Mouse (Mus musculus): ENCODE data around the gene Tspan14.

Tspan14 gene

DNA sequence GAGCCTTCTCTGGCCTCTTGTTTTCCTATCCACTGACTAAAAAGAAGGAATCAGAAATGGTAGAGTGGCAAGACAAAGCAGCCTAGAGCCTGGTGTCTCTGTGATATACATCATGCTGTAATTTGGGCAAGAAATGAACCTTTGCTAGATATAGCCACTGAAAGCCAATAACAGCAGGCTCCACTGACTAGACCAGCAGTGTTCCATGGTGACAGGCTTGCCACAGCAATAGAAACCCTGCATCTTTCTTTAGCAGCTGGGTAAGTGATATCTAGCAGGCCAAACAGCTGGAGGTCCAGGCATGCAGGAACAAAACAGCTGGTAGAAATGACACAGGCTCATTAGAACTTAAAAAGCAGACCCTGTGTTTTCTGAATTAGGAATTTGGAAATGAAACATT, 92.0 kb downstream of the Tspan14 start:
- no peak for DNase-seq (ENCODE audit: low spot score)

DNA sequence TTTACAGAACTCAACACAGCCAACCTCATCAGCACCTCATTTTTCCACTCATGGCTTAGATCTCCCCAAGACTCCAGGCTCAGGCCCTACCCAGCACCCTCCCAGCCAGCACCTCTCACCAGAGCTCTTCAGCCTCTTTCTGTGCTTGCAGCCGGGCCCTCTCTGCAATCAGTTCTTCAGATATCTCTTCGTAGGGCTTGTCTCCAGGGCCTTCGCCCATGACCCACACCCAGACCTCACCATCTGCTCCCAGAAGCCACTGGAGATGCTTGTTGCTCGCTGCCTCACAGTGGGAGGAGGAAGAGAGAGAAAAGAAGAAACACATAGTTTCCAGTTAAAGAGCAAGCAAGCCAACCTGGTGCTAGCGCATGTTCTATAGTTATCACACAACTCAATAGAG, 92.6 kb downstream of the Tspan14 start:
- no peak for DNase-seq (ENCODE audit: low spot score)

DNA sequence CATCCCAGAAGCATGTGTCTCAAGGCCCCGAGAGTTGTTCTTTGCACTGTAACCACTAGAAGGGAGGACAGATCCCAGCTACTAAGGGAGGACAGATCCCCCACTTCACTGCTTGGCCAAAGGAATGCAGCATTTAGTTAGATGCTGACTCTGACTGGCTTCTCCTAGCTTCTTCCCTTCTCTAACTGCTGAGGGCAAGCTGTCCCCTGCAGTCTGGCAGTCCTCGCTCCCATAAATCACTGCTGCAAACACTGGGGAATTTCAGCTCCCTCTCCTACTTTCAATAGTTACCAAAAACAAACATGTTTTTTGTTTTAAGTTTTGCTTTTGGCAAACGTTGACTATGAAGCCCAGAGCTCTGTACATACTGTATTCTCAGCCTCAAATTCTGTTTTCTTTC, 96.0 kb downstream of the Tspan14 start:
- DNase-seq (ENCODE audit: low spot score), result no peak

DNA sequence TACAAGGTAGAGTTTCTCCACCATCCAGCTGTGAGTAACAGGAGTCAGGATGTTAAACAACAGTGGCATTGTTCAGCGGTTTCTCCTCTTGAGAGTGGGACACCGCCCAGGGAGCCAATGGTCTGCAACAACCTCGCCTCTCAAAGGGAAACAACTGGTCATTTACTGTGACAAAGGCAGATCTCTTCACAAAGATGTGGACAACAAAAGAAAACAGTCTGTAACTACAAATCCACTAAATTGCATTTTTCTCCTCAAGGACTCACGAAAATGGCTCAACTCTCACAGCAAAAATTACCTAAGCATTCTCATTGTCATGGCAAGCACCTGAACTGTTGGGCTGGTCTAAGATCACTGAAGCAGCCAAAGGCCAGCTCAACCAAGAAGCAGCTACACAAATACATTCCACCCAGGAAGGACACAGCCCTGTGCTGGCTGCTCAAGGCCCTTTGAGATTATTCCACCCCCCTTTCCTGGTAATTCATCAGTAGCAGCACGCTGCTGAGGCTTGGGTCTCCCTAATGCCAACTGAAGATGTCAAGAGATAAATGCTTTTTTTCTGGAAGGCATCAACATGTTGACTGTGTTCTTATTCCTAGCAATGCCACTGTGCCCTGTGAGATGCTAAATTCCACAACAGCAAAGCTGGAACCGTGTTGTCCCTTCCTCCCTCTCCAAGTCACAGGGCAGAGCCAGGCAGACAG, 101.6 kb downstream of the Tspan14 start:
- DNase-seq (ENCODE audit: low spot score), result no peak

DNA sequence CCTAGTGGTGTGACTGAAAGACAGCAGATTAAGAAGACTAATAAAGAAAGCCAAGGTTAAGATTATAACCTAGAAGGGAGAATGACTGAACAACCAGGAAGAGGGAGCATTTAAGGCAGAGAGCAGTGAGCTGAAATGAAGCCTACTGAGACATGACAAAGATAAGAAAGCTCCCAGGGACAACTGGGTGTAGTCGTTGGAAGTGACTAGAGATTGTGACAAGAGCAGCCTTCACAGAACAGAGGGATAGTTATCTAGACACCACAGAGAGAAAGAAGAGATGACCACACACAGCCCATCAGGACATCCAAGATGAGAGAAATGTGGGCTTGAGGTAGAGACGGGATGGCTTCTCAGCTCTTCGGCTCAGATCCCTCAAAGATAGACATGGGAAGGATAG, 102.9 kb downstream of the Tspan14 start:
- no peak for DNase-seq (ENCODE audit: low spot score)

DNA sequence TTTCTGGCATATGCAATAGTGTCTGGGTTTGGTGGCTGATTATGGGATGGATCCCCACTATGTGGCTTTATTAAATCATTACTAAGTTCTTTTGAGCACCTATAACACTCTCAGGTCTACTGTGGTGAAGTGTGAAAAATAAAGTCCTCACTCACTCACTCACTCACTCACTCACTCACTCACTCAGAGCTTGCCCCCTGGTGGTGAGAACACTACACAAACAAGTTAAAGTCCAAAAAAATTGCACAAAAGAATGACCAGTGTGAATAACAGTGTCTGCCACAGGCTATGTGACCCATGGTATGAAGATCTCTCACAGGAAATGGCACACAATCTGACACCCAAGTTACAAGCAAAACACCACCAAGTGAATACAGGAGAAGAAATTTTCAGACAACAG, 103.6 kb downstream of the Tspan14 start:
- DNase-seq (ENCODE audit: low spot score), result no peak

Data from T-cell, adult 2 months (primary cell).